Mouse (Mus musculus): ENCODE data around the gene Gm20388. TPM values are rescaled to one million over a fixed set of nuclear protein-coding genes. Genes with fewer than 3 reads are reported as not detected.

The Gm20388 gene
- total and polyA plus RNA-seq, 2 experiments from 2014 or later = 51.3 TPM; not detected in 1

- Histone ChIP-seq H3K4me3 (ENCODE audit: low read depth, low read length) (no peak overlapping the region), H3K9me3 (ENCODE audit: low read length) (no peaks in the 10 kb centered on the region), H3K36me3 (ENCODE audit: insufficient read depth) (no peaks in the 10 kb centered on the region), H3K4me1 (ENCODE audit: insufficient read depth) (no peaks in the 10 kb centered on the region), H3K27ac (ENCODE audit: low read depth, low read length) (no peak overlapping the region), H3K27me3 (ENCODE audit: insufficient read depth, low read length) (no peaks in the 10 kb centered on the region), H3K9ac (no peak overlapping the region), H3K4me2 (ENCODE audit: low read depth) (no peak overlapping the region)
- 85% methylated on average over 4 of the region's 4 CpGs for WGBS
- no peak for TF ChIP-seq CTCF (IDR thresholded peaks at IDR 0.05; ENCODE audit: low read depth)
- no peak for ATAC-seq
- no peak for DNase-seq
Observed at GRCm38 (mm10) chr8:120700053-120700452, 789.4 kb downstream of the Gm20388 start.

GRCm38 (mm10) chr8:120701758-120702465 is 791.3 kb downstream of the Gm20388 start:
- DNase-seq (no peak), ATAC-seq (no peak)
- no peaks in the 10 kb centered on the region for H3K9me3 ChIP-seq (ENCODE audit: low read length)
- no peak overlapping the region for H3K4me3 ChIP-seq (ENCODE audit: low read depth, low read length)
- no peaks in the 10 kb centered on the region for H3K36me3 ChIP-seq (ENCODE audit: insufficient read depth)
- no peaks in the 10 kb centered on the region for H3K4me1 ChIP-seq (ENCODE audit: insufficient read depth)
- no peak for TF ChIP-seq CTCF (IDR thresholded peaks at IDR 0.05; ENCODE audit: low read depth)
- H3K27ac ChIP-seq (ENCODE audit: low read depth, low read length) = no peak overlapping the region
- no peaks in the 10 kb centered on the region for H3K27me3 ChIP-seq (ENCODE audit: insufficient read depth, low read length)
- no peak overlapping the region for H3K9ac ChIP-seq
- H3K4me2 ChIP-seq (ENCODE audit: low read depth) = no peak overlapping the region
- 73% methylated on average over 19 of the region's 19 CpGs for WGBS

GRCm38 (mm10) chr8:120704203-120704602 is 793.6 kb downstream of the Gm20388 start:
- Histone ChIP-seq H3K4me3 (ENCODE audit: low read depth, low read length) (no peak overlapping the region), H3K4me1 (ENCODE audit: insufficient read depth) (no peaks in the 10 kb centered on the region), H3K9me3 (ENCODE audit: low read length) (no peaks in the 10 kb centered on the region), H3K27me3 (ENCODE audit: insufficient read depth, low read length) (no peaks in the 10 kb centered on the region), H3K27ac (ENCODE audit: low read depth, low read length) (no peak overlapping the region), H3K36me3 (ENCODE audit: insufficient read depth) (no peaks in the 10 kb centered on the region), H3K9ac (no peak overlapping the region), H3K4me2 (ENCODE audit: low read depth) (no peak overlapping the region)
- WGBS = 78% methylated on average over 9 of the region's 9 CpGs
- ATAC-seq = no peak
- no peak for DNase-seq
- TF ChIP-seq CTCF (IDR thresholded peaks at IDR 0.05; ENCODE audit: low read depth) = no peak

GRCm38 (mm10) chr8:120705163-120705562 is 794.5 kb downstream of the Gm20388 start:
- Histone ChIP-seq H3K9me3 (ENCODE audit: low read length) (no peaks in the 10 kb centered on the region), H3K4me1 (ENCODE audit: insufficient read depth) (no peaks in the 10 kb centered on the region), H3K27ac (ENCODE audit: low read depth, low read length) (no peak overlapping the region), H3K9ac (no peak overlapping the region), H3K4me3 (ENCODE audit: low read depth, low read length) (no peak overlapping the region), H3K4me2 (ENCODE audit: low read depth) (no peak overlapping the region), H3K36me3 (ENCODE audit: insufficient read depth) (no peaks in the 10 kb centered on the region), H3K27me3 (ENCODE audit: insufficient read depth, low read length) (no peaks in the 10 kb centered on the region)
- no peak for TF ChIP-seq CTCF (IDR thresholded peaks at IDR 0.05; ENCODE audit: low read depth)
- DNase-seq (no peak), ATAC-seq (no peak)
- WGBS = 84% methylated on average over 15 of the region's 15 CpGs

- TF ChIP-seq CTCF (IDR thresholded peaks at IDR 0.05; ENCODE audit: low read depth) = no peak
- Histone ChIP-seq H3K27me3 (ENCODE audit: insufficient read depth, low read length) (no peaks in the 10 kb centered on the region), H3K36me3 (ENCODE audit: insufficient read depth) (no peaks in the 10 kb centered on the region), H3K9ac (no peak overlapping the region), H3K4me2 (ENCODE audit: low read depth) (no peak overlapping the region), H3K27ac (ENCODE audit: low read depth, low read length) (no peak overlapping the region), H3K9me3 (ENCODE audit: low read length) (no peaks in the 10 kb centered on the region), H3K4me1 (ENCODE audit: insufficient read depth) (no peaks in the 10 kb centered on the region), H3K4me3 (ENCODE audit: low read depth, low read length) (no peak overlapping the region)
- DNase-seq (no peak), ATAC-seq (no peak)
- WGBS = 83% methylated on average over 3 of the region's 3 CpGs
Observed at GRCm38 (mm10) chr8:120706193-120706592, 795.6 kb downstream of the Gm20388 start.

- no peaks in the 10 kb centered on the region for H3K36me3 ChIP-seq (ENCODE audit: insufficient read depth)
- WGBS = 84% methylated on average over 10 of the region's 10 CpGs
- ATAC-seq (no peak), DNase-seq (no peak)
- H3K4me2 ChIP-seq (ENCODE audit: low read depth) = no peak overlapping the region
- no peaks in the 10 kb centered on the region for H3K27me3 ChIP-seq (ENCODE audit: insufficient read depth, low read length)
- H3K9me3 ChIP-seq (ENCODE audit: low read length) = no peaks in the 10 kb centered on the region
- H3K4me3 ChIP-seq (ENCODE audit: low read depth, low read length) = no peak overlapping the region
- no peak for TF ChIP-seq CTCF (IDR thresholded peaks at IDR 0.05; ENCODE audit: low read depth)
- H3K4me1 ChIP-seq (ENCODE audit: insufficient read depth) = no peaks in the 10 kb centered on the region
- H3K27ac ChIP-seq (ENCODE audit: low read depth, low read length) = no peak overlapping the region
- no peak overlapping the region for H3K9ac ChIP-seq
Observed at GRCm38 (mm10) chr8:120709176-120709575, 798.5 kb downstream of the Gm20388 start.

GRCm38 (mm10) chr8:120715200-120715599 is 804.6 kb downstream of the Gm20388 start:
- DNase-seq = no peak
- WGBS = 76% methylated on average over 6 of the region's 6 CpGs
- ATAC-seq = no peak
- Histone ChIP-seq H3K4me2 (ENCODE audit: low read depth) (no peak overlapping the region), H3K9ac (no peak overlapping the region), H3K27ac (ENCODE audit: low read depth, low read length) (no peak overlapping the region), H3K4me1 (ENCODE audit: insufficient read depth) (no peaks in the 10 kb centered on the region), H3K36me3 (ENCODE audit: insufficient read depth) (no peaks in the 10 kb centered on the region), H3K9me3 (ENCODE audit: low read length) (no peaks in the 10 kb centered on the region), H3K27me3 (ENCODE audit: insufficient read depth, low read length) (no peaks in the 10 kb centered on the region), H3K4me3 (ENCODE audit: low read depth, low read length) (no peak overlapping the region)
- no peak for TF ChIP-seq CTCF (IDR thresholded peaks at IDR 0.05; ENCODE audit: low read depth)

Data from forebrain, postnatal 0 days (tissue).